Mouse (Mus musculus): ENCODE data around the gene A3galt2.
A peak's percentile ranks its signal among the peaks of the same experiment; 100 is the strongest.

The A3galt2 gene

GRCm38 (mm10) chr4:128801675-128802465, 46.7 kb downstream of the A3galt2 start:
- DNase-seq, result no peak

GRCm38 (mm10) chr4:128803569-128803968, 48.4 kb downstream of the A3galt2 start:
- no peak for DNase-seq

GRCm38 (mm10) chr4:128804426-128805149, 49.4 kb downstream of the A3galt2 start:
- no peak for DNase-seq

GRCm38 (mm10) chr4:128805150-128806042, 50.2 kb downstream of the A3galt2 start:
- DNase-seq, result peak in 1 of 2 experiments; percentile 41

- peak; percentile 42 to 65 for DNase-seq
These were observed 51.1 kb downstream of the A3galt2 start, which contains the start of gene Zfp362 for GRCm38 (mm10) chr4:128806043-128806826. Gene Zfp362, minus strand, starts transcription at chr4:128806045.

GRCm38 (mm10) chr4:128806827-128807179, 51.6 kb downstream of the A3galt2 start:
- DNase-seq, result peak; percentile 53 to 55

- peak; percentile 43 to 58 for DNase-seq
These were observed 56.4 kb downstream of the A3galt2 start for GRCm38 (mm10) chr4:128811382-128812056.

- no peak for DNase-seq
These were observed 61.8 kb downstream of the A3galt2 start for GRCm38 (mm10) chr4:128817011-128817410.

All from spleen, adult 18-20 months (tissue).